Mouse (Mus musculus): ENCODE results near the gene Stag1. TPM values are rescaled to one million over a fixed set of nuclear protein-coding genes. Genes with fewer than 3 reads are reported as not detected.

The Stag1 gene
- 10 to 100 TPM; 52.3 to 56.4 TPM for total RNA-seq (2021)

DNA sequence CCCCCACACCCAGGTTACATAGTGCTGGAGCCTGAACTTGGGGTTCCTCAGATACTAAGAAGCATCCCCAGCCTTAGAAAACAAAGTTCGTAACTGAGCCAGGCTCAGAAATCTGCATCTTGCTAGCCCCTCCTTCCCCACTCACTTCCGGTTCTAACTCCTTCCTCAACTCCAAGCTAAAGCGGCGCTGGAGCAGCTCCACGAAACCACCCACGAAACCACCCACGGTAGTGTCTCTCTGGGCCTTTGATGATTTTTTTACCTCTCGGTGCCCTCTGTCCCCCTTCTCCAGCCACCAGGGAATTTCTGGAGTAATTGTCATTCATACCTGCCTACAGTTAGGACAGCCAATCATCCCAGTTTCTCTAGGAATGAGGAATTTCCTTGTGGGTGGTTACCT is at the start of gene Stag1:
Gene Stag1 (plus strand): TSS at position 253 of the 400 bp plus-strand sequence.
- no peak for DNase-seq

DNA sequence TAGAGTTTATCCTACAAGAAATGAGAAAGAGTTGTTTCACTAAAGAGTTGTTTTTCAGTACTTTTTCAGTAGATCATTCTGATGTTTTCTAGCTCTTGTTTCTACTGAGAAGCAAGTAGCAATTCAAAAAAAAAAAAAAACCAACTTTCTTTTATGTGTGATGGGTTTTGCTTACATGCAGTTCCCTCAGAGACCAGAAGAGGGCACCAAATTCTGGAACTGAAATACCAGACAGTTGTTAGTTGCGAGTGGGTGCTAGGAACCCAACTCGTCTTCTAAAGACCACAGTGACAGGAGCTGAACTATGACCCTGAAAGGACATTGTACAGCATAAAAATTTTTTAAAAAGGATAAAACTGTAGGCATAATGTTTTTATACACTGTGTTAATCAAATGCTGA is 49.3 kb upstream of the Stag1 start:
- peak; percentile 24 for DNase-seq

DNA sequence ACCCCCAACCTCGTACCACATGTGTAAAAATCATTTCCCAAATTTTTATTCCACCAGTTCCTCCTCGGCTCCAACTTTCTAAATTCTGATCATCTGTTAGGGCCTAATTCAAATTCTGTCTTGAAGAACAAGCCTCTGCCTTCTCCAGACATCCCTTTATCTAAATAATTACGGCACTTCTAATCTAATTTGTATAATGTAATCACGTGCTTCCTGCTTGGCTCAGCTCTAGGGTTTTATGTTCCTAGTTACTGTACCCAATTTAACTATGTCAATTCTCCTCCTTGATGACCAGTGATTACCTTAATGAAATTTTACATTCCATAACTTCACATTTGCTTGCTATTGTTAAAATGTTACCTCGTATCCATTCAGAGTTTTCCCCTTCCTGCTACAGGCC is 41.9 kb upstream of the Stag1 start:
- no peak for DNase-seq

DNA sequence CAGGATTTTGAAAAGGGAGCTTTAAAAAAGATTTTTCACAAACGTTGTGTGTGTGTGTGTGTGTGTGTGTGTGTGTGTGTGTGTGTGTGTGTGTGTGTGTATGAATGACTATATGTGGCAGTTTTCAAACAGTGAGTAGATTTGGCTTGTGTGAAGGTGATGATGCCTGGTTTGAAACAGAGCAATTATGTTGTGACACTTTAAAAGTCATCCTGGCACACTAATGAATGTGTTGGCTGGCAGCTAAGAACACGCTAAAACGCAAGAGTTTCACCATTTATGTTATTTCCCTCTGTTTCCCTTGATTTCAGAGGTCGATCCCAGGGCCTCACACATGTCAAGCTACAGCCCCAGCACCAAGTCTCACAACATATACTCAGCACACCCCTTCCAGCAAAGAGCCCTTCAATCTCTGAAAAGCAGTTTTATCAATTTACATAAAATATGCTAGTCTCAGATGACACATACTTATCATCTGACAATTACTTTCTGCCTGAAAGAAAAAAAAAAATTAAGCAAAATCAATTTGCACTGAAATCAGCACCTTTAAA is 39.5 kb upstream of the Stag1 start:
- no peak for DNase-seq

DNA sequence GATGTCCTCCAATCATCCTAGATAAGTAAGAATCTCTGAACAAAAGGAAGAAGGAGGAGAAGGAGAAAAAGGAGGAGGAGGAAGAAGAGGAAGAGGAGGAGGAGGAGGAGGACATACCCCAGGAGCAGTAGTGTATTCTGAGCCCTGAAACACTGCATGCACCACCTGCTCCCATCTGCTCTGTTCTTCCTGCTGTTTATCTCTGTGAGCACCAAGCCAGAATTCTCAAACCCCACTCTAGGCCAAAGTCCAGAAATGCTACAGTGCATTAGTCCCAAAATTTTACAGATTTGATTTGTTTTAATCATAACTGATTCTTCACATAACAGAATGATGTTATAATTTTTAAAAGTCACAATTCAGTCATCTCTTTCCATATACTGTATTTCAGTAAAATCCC is 38.6 kb upstream of the Stag1 start:
- DNase-seq: no peak

DNA sequence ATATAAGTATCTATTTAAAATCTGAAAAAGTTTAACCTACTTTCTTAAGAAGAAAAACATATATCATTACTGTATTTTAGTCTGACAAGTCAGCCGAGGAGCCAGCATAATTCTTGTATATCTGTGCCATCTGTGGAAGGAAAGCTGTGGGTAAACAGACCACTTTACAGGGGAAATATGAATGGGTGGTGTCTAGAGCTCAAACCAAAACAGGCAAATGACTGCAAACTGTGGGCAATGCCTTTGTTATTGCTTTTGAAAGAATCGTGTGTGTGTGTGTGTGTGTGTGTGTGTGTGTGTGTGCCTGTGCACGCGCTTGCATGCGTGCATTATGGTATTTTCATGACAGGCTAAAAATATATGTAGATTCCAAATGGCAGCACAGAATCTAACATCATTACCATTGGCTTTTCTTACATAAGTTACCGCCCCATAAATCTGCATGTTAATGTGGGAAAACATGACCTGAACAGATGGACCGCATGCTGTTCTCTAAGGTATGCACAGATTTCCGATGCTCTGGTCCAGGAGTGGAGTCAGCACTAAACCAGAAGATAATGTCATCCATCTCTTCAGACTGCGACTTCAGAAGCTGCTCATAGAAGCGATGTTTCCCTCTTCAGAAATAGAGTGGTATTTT is 37.2 kb upstream of the Stag1 start:
- DNase-seq: no peak

DNA sequence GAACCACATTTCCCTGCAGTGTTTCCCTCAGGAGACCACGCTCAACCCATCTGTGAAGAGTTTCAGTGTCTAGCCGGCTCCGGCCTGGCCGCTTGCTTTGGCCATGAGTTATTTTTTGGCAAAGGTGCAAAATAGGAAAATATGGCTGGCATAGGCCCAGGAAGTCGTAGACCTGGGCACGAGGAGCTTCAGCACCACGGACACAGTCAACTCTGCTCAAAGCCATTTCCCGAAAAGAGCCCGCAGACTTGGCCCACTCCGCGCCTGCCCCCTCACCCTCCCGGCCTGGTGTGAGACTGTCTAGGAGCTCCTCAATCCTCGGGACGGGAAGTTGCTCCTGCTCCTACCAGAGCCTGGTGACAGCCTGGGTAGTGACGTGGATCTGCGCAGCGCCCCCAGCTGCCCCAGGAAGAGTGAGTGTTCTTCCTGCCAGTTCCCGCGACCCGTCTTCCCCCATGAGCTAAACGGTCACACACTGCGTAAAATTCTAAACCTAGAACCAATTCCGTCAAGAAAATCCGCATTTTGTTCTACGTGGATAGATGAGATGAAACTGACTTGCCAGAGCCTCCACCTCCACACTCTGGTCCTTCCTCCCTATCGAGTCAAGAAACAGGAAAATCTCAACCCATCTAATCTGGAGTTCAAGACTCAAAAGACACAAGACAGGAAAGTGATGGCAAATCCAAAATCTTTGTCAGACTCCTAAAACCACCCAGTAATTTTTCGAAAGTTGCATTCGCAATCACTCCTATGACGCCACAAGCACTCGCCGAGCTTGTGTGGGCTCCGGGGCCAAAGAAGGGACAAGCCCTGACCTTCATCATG is 27.6 kb upstream of the Stag1 start:
- DNase-seq: peak; percentile 54

DNA sequence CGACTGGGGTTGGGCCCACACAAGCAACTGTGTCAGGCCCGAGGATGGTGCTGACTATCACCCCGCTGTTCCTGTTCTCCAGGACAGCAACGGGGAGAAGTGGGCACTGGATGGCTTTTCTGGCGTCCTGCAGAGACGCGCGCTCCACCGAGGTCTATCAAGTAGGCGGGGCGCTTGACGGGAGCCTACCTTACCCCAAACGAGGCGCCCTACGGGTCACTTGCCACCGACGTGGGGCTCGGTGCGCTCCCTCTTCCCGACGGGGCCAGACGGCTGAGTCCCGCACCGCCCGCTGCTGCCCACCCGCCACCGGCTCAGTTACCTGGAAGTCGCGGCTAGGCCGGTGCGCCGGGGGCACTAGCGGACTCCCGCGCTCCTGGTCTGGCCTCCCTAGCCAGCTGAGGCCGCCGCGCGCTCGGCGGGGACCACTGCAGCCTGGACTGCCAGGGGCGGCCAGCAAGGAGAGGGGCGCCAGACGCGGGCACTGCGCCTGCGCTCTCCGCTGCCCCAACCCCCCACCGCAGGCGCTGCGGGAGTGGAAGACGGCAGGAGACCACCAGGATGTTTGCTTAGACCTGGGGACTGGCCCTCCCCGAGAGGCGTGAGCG is 26.9 kb upstream of the Stag1 start, which contains the start of gene Slc35g2:
Gene Slc35g2 (minus strand): TSS at position 465 of the 608 bp plus-strand sequence.
- peak; percentile 68 for DNase-seq

DNA sequence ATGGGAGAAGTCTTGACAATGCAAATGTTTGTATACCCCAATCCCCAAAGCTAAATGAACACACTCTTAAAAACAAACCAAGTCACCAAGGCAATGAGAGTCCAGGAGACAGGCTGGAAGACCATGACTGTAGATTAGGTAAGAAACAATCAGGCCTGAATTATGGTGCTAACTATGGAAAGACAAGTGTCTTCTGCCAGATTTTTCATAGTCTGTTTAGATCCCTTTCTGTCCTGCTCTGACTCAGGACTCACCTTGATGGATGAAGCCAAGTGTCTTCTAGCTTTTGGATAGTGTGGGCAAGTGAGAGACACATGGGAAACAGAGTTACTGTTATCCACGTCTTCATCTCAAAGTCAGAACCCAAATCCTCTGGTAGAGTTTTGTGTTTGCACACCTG is 26.1 kb upstream of the Stag1 start:
- DNase-seq: no peak

DNA sequence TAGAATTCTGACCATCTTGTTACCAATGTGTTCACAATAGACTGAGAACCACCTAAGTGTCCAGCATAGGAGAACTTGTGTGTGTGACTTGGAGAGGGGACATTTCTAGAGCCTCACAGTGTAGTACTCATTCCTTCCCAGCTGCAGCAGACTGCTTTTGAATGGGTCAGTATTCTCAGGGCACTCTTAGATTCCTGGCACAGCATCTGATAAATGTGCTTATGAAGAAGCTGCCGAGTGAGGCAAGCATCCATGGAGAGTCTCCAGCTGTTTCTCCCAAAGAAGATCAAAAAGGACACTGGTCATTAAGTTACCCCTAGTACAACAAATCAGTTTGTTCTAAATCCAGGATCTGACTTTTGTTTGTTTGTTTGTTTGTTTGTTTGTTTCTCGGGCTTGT is 24.3 kb upstream of the Stag1 start:
- DNase-seq: no peak

DNA sequence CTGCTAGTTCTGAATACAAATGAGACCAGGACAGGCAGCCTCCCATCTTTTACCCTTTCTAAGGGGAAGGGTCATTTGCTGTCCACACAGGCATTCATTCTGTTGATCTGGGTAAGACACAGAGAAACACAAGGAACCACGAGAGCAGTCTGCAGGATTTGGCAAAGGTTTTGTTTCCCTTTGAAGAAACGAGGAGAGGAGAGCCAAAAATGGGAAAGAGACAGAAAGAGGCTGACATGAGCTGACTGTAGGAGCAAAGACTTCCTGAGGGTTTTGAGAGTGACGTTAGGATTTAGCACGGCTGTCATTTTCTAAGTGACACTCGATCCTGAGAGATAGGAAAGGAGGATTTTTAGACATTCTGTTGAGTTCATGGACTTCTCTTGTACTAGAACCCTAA is 23.7 kb upstream of the Stag1 start:
- no peak for DNase-seq

DNA sequence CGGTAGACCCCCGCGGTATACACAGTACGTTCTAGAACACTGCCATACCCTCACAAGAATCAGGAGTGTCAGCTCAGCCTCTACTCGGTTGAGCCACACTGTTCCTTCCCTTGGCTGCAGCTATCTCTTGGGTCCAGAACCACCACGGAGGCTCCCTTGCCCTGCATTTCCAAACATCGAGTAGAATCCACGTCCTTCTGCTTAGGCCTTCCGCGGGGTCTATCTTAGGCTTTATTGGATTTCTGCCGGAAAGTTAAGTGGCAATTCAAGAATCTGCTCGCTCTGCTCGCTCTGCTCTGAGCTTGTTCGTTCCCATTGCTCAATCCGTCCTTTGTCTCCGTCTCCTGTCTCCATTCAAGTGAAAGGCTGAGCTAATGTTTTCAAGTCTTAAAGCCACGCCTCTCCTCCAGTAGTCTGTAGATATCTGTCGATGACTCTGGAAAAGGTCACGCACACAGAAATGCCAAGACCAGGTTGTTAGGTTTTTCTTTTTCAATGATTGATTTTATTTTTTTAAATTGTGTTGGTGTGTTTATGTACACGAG is 17.3 kb upstream of the Stag1 start:
- DNase-seq: no peak

DNA sequence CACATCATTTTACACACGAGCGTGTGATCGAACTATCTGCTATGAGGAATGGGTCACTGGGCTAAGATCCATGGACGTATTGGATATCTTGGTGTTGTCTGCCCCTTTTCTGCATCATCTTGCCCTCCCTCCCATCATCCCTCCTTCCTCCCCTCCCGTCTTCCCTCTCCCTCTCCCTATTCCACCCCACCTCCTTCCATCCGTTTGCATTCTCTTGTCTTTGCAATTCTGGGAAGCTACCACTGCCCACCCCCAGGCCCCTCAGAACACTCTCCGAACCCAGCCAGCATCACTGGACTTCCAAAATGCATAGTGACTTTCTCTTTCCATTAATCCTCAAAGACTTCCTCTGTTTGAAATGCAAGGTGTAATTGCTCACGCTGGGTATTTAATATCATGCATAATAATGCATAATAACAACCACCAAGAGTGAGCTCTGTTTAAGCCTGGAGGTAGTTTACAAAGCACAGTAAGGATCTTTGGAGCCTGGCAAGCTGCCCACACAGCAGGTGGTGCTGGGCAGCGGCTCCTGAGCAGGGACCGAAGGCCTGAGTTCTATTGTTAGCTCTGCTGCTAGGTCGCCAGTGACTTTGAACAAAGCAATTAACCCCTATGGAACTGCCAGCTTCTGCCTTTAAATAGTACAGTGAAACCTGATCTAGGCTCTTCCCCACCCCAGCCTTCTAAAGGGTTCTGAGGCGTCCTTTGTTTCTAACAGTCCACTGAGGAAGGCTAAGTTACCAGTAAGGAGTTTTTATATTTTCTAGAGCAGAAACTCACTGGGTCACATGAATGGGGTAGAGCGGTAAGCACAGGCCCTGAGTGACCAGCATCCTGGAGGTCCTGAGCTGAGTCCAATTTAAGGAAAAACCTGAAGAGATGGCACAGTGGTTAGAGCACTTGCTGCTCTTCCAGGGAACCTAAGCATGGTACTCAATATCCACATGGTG is 15.8 kb upstream of the Stag1 start:
- peak; percentile 75 for DNase-seq

DNA sequence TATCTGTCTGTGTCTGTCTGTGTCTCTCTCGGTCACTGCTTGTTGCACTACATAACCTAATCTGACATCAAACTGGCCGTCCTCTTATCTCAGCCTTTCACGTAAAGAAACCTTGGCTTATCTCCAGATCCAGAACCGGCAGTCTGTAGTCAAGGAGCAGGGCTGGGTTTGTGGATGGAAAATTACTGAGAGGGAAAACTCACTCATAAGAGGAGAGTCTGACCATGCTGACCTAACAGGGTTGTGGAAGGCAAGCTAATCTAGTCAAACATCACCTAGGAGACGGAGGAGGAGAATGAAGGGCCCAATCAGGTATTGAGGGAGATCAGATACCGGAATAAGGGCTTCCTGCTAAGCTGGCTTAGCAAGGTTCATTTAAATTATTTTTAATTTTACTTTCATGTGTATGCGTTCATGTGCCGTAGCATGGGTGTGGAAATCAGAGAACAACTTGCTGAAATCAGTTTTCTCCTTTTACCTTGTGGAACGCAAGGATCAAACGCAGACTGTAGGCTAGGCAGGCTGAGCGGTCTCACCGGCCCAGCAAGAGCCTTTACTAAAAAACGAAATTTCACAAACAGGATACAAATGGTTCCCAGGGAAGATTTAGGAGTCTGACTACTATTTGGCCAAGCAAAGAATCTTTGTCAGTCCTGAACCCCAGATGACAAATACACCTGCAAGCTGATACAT is 14.6 kb upstream of the Stag1 start:
- no peak for DNase-seq

DNA sequence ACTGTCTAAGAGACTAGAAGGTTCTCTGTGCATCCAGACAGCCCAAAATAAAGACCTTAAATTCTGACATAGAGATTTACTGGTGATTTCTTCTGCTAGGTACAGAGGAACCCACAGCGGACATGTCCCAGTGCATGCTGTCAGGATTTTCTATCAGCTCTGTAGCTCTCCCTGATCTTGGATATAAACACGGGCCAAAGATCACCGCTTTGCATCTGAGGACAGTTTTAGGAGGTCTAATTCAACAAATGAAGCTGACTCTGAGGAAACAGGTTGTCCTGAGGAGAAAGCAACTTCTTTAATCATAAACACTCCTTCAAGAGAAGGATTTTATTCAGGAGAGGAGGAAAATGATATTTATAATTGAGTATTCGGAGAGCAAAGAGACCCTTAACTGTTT is 13.6 kb upstream of the Stag1 start:
- DNase-seq: no peak

DNA sequence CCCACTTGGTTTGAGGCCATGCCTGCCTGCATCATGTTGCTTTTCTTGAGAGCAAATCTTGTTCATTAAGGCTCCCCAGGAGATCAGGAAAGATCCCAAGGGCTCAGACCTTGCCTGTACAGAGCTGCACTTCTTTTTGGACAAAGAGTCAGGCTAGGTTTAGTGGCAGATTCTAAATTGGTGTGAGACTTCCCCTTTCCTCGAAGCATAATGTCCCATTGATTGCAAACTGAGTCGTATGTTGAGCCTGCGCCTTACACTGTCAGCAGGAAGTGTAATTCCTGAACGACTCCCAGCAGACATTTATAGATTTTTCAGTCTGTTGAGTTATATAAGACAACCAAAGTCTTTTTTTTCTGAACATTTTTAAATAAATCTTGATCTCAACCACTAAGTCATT is 7.1 kb upstream of the Stag1 start:
- DNase-seq: no peak

DNA sequence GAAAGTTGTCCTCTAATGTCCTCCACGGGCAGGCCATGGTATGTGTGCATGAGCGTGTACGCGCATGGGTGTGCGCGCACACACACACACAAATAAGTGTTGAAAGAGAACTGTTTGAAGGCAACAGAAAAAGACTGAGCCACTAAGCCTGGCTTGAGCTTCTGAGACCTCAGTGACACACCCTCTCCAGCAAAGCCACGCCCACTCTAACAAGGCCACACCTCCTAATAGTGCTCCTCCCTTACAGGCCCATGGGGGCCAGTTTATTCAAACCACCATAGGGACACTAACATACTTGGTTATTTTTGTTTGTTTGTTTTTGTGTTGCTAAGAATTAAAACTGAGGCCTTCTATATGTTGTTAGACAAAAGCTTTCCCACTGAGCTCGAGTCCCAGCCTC is 1.3 kb upstream of the Stag1 start:
- DNase-seq: no peak

DNA sequence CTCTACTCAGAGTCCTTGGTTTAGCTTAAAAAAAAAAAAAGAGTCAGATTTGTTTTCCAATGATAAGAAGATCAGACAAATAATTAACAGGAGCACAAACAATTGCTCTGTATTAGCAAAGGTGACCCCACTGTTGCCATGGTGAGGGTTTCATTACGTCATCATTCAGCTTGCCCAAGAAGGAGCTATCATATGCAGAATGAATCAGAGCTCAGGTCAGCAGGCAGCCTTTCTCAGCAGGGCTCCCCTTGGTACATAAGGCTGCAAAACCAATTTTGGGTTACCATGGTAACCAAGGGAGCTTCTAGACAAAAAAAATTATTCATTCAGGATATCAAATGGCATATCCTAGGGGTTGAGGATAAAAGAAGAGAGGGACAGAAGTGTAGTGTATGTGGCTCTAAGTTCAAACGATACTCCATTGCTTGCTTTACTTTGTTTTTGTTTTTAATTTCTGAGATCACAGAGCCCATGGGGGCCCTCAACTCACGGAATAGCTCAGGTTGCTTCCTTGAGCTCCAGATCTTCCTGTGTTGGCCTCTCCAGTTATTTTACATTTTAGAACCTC is 2.2 kb downstream of the Stag1 start:
- no peak for DNase-seq

DNA sequence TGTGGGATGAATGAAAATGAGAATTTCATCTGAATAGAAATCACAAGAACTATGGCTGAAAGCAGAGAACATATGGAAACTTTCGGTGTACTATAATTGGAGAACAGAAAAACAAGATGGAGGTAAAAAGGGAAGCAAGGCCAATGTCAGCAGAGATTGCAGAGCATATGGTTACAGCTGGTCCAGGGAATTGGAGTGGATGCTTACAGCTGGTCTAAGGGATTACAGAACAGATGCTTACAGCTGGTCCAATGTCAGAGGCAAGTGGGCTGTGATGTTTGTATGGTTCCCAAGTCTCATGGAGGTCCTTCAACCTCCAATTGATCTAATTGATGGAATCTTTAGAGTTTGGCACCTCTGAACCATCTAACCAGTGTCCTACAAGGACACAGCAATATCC is 4.5 kb downstream of the Stag1 start:
- DNase-seq: no peak

DNA sequence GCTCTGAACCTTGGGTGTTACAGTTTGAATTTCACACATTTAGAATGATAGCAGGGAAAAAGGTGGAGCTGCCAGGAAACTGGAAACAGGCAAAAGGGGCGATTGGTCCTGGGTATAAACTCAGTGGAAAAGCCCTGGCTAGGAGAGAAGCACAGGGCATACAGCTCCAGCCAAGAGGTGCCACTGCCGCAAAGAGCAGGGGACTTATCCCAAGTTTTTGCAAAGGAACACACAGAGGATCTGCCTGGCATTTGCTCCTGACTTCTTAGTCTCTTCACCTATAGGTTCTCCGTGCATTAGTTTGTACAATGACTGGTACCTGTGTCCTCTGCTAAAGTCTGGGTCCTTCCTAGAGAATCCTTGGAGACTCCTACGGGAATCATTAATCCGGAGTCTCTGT is 5.6 kb downstream of the Stag1 start:
- no peak for DNase-seq

DNA sequence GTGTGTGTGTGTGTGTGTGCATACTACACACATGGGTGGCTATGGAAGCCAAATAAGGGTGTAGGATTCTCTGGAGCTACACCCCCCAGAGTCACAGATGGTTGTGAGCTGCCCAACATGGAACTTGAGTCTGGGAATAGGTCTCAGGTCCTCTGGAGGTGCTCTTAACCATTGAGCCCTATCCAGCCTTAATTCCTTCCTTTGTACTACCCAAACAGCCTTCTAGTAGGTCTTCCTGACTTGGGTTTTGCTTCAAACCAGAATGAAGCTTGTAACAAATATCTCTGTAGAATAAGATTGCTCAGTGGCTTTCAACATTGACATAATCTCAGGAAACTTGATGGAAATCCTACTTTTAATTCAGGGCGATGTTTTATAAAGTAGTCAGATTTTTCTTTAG is 7.9 kb downstream of the Stag1 start:
- DNase-seq: no peak
